Mouse (Mus musculus) hindbrain, embryonic 11.5 days (tissue): ENCODE results near the gene Emilin2. TPM values are rescaled to one million over a fixed set of nuclear protein-coding genes. Genes with fewer than 3 reads are reported as not detected.

Experiments
- ATAC-seq: fragments of 200-750 bp; cut with Nextera tagmentation; 2 replicates; pipeline ENCODE4 v1.8.0; 2017; ENCODE audit warnings: mild to moderate bottlenecking, moderate TSS enrichment, moderate library complexity; ENCODE audit not compliant: low FRiP score
- DNase-seq: peaks from one replicate; pipeline ENCODE4 v3.0.0-alpha.2; 2015; ENCODE audit warnings: low spot score
- H3K27ac ChIP-seq: fragments of 300-500 bp; sonication (generic); 2 replicates; pipeline ENCODE4 v1.5.1; 2014; ENCODE audit warnings: mild to moderate bottlenecking, low read depth, low read length
- H3K27me3 ChIP-seq: fragments of 300-500 bp; sonication (generic); 2 replicates; pipeline ENCODE4 v1.6.1; 2014; ENCODE audit warnings: mild to moderate bottlenecking, low read length, moderate library complexity, mixed read lengths; ENCODE audit not compliant: control insufficient read depth, insufficient read depth
- H3K36me3 ChIP-seq: fragments of 300-500 bp; sonication (generic); 2 replicates; pipeline ENCODE4 v1.6.1; 2014; ENCODE audit warnings: mild to moderate bottlenecking, low read length, moderate library complexity, mixed read lengths; ENCODE audit not compliant: control insufficient read depth, insufficient read depth
- H3K4me1 ChIP-seq: fragments of 300-500 bp; sonication (generic); replicated peaks from 2 replicates; pipeline ENCODE4 v1.6.1; 2014; ENCODE audit warnings: low read length, mixed read lengths; ENCODE audit not compliant: control insufficient read depth, insufficient read depth
- H3K4me2 ChIP-seq: fragments of 300-500 bp; sonication (generic); replicated peaks from 2 replicates; pipeline ENCODE4 v1.6.1; 2014; ENCODE audit warnings: mild to moderate bottlenecking, low read depth, low read length
- H3K4me3 ChIP-seq: fragments of 300-500 bp; sonication (generic); 2 replicates; pipeline ENCODE4 v1.5.1; 2014; ENCODE audit warnings: low read depth, low read length
- H3K9ac ChIP-seq: fragments of 300-500 bp; sonication (generic); 2 replicates; pipeline ENCODE4 v1.6.1; 2014; ENCODE audit warnings: low read depth, low read length
- H3K9me3 ChIP-seq: fragments of 300-500 bp; sonication (generic); 2 replicates; pipeline ENCODE4 v1.6.1; 2016; ENCODE audit warnings: low read length; ENCODE audit not compliant: control insufficient read depth
- WGBS: fragments of 180-500 bp; shearing (Covaris S2); extraction: QIAGEN DNeasy Blood & Tissue Kit; methylation state at CpG from one replicate; pipeline ENCODE4 v1.1.7; 2014; 5-methylcytosine and 5-hydroxymethylcytosine counted together
- polyA plus RNA-seq: library from polyadenylated mRNA; unstranded; fragments of >200 nt; fragmentation: Nextera tagmentation; extraction: Ambion mirVana; gene quantifications from 2 replicates; pipeline ENCODE4 v1.2.1, GENCODE M21; 2014

The Emilin2 gene
- polyA plus RNA-seq, 1 experiment from 2014 or later, result 7.8 TPM

DNA sequence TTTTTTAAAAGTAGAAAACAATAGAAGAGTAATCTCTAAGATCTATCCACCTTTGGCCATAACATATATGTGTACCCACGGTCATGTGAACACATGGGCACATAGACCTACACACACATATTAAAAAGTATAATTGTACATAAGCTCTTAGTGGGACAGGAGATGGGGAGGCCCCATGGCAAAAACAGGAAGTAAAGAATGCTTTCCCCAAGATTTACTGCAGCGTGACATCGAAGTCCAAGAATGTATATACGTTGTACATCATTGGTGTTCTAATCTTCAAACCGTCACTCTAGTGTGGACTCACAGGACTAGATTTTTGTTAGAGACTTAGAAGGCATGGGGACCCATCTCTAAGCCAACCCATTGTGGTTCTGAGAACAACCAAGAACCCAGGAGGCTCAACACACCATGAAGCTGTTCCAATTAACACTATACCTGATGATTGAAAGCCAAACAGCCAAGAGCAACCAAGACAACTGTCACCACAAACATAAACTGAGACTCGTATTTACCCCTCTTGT lies 19.8 kb downstream of the Emilin2 start:
- no peak overlapping the region for H3K4me3 ChIP-seq
- no peak for ATAC-seq

DNA sequence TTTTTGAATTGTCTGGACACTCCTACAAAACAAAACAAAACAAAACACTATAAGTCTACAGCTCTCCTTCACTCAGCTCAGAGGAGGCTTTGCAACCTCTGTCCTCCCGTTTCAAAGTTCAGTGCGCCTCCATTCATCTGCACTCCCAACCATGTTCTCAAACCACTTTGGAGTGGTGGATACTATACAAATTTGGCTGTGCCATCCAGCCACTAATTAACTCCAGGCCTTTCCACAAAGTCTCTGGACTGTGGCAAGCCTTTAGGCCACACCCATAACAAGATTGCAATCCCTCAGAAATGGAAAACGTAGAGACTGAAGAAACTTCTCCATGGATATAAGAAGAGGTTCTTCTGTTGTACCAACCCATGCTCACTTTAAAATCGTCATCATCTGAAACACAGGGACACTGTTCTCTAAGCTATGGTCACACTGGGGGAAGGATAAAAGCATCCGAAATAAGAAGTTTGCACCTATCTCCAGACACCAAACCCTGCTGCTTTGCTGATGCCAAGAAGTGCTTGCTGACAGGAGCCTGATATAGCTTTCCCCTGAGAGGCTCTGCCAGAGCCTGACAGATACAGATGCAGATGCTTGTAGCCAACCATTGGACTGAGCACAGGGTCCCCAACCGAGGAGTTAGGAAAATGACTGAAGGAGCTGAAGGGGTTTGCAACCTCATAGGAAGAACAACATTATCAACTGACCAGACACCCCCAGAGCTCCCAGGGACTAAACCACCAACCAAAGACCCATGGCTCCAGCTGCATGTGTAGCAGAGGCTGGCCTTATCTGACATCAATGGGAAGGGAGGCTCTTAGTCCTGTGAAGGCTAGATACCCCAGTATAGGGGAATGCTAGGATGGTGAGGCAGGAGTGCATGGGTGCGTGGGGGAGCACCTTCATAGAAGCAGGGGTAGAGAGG lies 21.0 kb downstream of the Emilin2 start:
- no peak for ATAC-seq
- Histone ChIP-seq H3K4me2 (no peak overlapping the region), H3K9ac (no peak overlapping the region), H3K4me1 (no peaks in the 10 kb centered on the region), H3K27ac (no peak overlapping the region), H3K36me3 (no peaks in the 10 kb centered on the region), H3K4me3 (no peak overlapping the region), H3K9me3 (no peaks in the 10 kb centered on the region), H3K27me3 (no peaks in the 10 kb centered on the region)
- no peak for DNase-seq
- 82% methylated on average over 7 of the region's 7 CpGs for WGBS

More for the DNA sequence above, 19.8 kb downstream of the Emilin2 start:
- Histone ChIP-seq H3K36me3 (no peaks in the 10 kb centered on the region), H3K27me3 (no peaks in the 10 kb centered on the region), H3K4me1 (no peaks in the 10 kb centered on the region), H3K9ac (no peak overlapping the region), H3K27ac (no peak overlapping the region), H3K9me3 (no peaks in the 10 kb centered on the region), H3K4me2 (no peak overlapping the region)
- no peak for DNase-seq
- WGBS, result 97% methylated on average over 6 of the region's 6 CpGs

DNA sequence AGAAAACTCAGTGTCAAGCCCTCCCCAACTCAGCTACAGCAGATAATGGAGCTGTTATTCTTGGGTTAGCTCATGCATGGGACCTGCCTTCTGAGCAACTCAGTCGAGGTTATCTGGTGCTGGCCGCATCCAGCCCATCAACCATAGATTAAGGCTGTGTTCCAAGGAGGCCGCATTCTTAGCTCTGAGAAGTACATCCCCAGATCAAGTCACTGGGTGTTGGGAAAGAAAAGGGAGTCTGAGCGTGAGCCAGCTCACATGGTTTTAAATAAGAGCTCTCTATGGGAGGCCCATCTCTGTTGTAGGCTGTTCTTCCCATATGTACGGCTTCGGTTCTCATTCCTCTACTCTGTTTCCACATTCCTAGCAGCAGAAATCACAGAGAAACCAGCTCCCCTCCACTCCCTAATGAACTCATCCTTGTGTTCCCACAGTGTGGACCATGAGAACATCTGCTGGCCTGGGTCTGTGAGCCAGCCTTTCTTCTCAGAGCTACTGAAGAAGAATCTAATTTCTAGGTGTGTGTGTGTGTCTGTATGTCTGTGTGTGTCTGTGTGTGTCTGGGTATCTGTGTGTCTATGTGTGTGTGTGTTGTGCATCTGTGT lies 22.1 kb downstream of the Emilin2 start:
- 89% methylated on average over 6 of the region's 6 CpGs for WGBS
- no peak overlapping the region for H3K9ac ChIP-seq
- no peaks in the 10 kb centered on the region for H3K36me3 ChIP-seq
- DNase-seq (no peak), ATAC-seq (no peak)
- no peak overlapping the region for H3K4me2 ChIP-seq
- H3K27me3 ChIP-seq, result no peaks in the 10 kb centered on the region
- no peaks in the 10 kb centered on the region for H3K9me3 ChIP-seq
- no peak overlapping the region for H3K27ac ChIP-seq
- H3K4me1 ChIP-seq, result no peaks in the 10 kb centered on the region
- no peak overlapping the region for H3K4me3 ChIP-seq

DNA sequence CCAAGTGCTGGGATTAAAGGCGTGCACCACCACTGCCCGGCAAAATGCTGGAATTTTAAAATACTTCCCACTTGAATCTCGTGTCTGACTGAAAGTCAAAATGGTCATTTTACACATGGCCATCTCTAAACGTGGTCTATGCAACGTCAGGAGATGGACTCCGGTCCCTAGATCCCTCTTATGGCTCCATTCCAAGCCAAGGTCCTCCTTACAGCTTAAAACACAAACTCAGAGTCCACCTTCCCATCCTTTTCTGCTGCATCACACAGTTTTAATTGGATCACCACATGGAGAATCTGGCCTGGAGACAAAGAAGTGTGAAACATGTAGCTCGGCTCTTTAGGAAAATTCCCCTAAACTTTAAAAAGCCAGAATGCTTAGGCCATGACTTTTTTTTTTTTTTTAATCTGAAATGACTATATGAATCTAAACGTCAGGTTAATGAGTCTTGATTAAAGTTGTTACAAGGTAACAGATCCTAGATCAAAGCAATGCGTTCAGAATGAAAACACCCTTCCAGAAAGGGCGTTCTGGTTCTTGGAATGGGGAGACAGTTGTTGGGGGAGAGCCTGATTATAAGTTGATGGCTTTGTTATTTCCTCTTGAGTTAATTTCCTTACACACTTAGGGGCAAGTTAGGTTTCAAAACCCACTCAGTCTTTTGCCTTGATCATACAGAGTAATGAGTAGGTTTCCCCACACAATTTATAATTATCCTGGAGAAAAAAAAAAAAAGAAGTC lies 22.8 kb downstream of the Emilin2 start:
- Histone ChIP-seq H3K36me3 (no peaks in the 10 kb centered on the region), H3K9ac (no peak overlapping the region), H3K9me3 (no peaks in the 10 kb centered on the region), H3K27me3 (no peaks in the 10 kb centered on the region), H3K4me2 (no peak overlapping the region), H3K4me1 (no peaks in the 10 kb centered on the region), H3K4me3 (no peak overlapping the region), H3K27ac (no peak overlapping the region)
- 94% methylated on average over 10 of the region's 10 CpGs for WGBS
- ATAC-seq, result no peak
- no peak for DNase-seq

DNA sequence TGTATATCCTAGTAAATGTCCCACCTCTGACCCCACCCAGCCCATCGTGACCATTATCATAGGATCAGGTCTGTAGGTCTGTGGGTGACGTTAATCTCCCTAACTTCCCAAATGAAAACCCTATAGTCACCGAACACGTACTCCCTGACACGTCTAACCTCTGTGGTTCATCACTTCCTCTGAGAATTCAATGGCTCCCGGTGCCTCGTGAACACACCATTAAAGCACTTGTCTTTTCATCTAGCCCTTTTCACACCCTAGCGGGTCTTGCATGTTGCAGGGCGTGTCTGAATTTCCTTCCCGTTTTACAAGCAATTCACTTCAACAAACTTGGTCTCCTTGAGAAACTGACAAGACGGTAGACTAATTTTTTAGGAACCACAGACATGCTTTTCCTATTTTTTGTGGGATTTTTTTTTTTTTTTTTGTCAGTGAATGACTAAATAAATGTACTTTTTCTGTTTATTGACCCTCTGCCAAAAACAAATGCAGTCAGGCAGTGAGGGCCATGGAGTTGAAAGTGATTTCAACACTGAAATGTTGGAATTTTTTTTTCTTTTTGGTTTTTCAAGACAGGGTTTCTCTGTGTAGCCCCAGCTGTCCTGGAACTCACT lies 23.5 kb downstream of the Emilin2 start:
- Histone ChIP-seq H3K4me3 (no peak overlapping the region), H3K4me2 (no peak overlapping the region), H3K4me1 (no peaks in the 10 kb centered on the region), H3K36me3 (no peaks in the 10 kb centered on the region), H3K9ac (no peak overlapping the region), H3K27me3 (no peaks in the 10 kb centered on the region), H3K9me3 (no peaks in the 10 kb centered on the region), H3K27ac (no peak overlapping the region)
- ATAC-seq (no peak), DNase-seq (no peak)
- 89% methylated on average over 11 of the region's 11 CpGs for WGBS

DNA sequence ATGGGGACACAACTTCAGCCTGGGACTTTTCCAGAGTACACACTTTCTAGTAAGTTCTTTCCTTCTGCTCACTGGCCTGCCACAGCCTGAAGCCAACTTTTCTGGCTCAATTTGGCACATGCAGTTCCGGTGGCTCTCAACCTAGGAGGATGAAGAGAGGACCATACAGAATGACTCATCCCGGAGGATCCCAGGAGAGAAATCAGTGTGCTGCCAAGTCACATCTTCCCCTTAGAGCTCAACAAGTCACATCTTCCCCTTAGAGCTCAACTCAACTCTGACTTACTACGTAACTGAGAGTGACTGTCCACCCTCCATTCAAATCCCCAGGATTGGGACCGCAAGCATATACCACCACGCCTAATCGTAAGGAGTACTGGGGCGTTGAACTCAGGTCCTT lies 24.2 kb downstream of the Emilin2 start:
- DNase-seq, result no peak
- no peaks in the 10 kb centered on the region for H3K36me3 ChIP-seq
- H3K27ac ChIP-seq, result no peak overlapping the region
- 94% methylated on average over 7 of the region's 7 CpGs for WGBS
- H3K4me2 ChIP-seq, result no peak overlapping the region
- H3K4me3 ChIP-seq, result no peak overlapping the region
- no peak overlapping the region for H3K9ac ChIP-seq
- H3K27me3 ChIP-seq, result no peaks in the 10 kb centered on the region
- H3K4me1 ChIP-seq, result no peaks in the 10 kb centered on the region
- no peak for ATAC-seq
- no peaks in the 10 kb centered on the region for H3K9me3 ChIP-seq

DNA sequence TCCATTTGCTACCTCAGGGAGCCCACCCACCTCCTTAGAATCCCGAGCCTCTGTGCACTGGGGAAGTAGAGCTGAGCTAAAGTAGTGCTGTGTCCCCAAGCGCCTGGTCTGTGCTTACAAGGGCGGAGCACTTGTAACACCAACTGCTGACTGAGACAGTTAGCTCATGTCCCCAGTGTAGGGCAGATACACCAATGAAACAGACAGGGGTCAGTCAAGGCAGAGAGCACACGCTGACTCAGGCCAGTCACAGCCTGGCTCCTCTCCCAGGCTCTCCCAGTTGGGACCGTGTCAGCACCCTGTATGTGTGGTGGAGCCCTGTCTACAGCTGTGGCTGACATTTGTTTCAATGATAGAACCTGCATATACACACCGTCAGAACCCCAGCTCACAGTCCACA lies 25.8 kb downstream of the Emilin2 start:
- 76% methylated on average over 6 of the region's 6 CpGs for WGBS
- Histone ChIP-seq H3K4me2 (no peak overlapping the region), H3K27me3 (no peaks in the 10 kb centered on the region), H3K36me3 (no peaks in the 10 kb centered on the region), H3K9ac (no peak overlapping the region), H3K4me1 (no peaks in the 10 kb centered on the region), H3K9me3 (no peaks in the 10 kb centered on the region), H3K4me3 (no peak overlapping the region), H3K27ac (no peak overlapping the region)
- DNase-seq (no peak), ATAC-seq (no peak)

DNA sequence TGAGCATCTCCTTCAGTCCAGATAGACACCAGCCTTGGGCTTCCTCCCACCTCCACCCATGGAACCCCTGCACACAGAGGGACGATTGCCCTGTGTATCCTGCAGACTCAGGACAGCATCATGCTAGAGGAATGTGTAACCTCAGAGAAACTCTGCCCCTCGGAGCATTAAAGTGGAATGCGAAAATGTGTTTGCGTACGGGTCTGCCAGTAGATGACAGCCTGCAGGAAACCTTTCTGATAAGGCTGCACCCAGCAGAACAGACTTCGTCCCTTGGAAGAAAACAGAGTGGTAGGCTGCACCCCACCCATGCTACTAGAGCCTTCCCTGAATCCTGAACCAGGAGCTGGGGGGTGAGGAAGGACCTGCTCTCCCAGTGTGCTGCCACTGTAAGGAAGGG lies 26.9 kb downstream of the Emilin2 start:
- Histone ChIP-seq H3K9me3 (no peaks in the 10 kb centered on the region), H3K4me1 (no peaks in the 10 kb centered on the region), H3K4me3 (no peak overlapping the region), H3K27ac (no peak overlapping the region), H3K9ac (no peak overlapping the region), H3K27me3 (no peaks in the 10 kb centered on the region), H3K4me2 (no peak overlapping the region), H3K36me3 (no peaks in the 10 kb centered on the region)
- 79% methylated on average over 6 of the region's 6 CpGs for WGBS
- DNase-seq (no peak), ATAC-seq (no peak)
